Mouse (Mus musculus): ENCODE measurements around the gene Apbb2.

DNA sequence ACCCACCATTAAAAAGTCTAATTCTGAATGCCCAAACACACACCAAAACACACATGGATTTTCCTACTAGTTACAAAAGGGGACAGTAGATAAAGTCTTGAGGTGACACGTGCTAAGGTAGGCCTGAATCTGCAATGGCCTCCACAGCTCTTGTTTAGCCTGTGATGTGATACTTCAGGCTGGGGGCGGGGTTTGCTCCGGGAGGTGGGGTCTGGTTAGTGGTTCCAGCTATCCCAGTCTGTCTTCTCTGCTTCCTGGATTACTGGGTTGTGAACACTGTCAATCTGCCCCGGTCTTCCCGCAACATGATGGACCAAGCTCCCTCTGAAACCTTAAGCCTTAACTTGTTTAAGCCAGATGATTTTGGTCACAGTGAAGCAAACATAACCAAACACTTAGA is 210.0 kb downstream of the Apbb2 start:
- TF ChIP-seq CTCF (IDR thresholded peaks at IDR 0.05; ENCODE audit: low read depth) (no peak), EP300 (IDR thresholded peaks at IDR 0.05; ENCODE audit: low read depth) (no peak)

Measured in heart, postnatal 0 days (tissue).